Mouse (Mus musculus) midbrain, embryonic 16.5 days (tissue): ENCODE data around the gene Zbtb8b. TPM values are rescaled to one million over a fixed set of nuclear protein-coding genes. Genes with fewer than 3 reads are reported as not detected.

Experiments
- polyA plus RNA-seq: library from polyadenylated mRNA; unstranded; fragments of >200 nt; fragmentation: Nextera tagmentation; extraction: Ambion mirVana; gene quantifications from 2 replicates; pipeline ENCODE4 v1.2.1, GENCODE M21; 2015

The Zbtb8b gene
- polyA plus RNA-seq, 1 experiment from 2014 or later, result 19.1 TPM

Other genes with a start within 250 kb of the Zbtb8b start
- 6.7 and 8.2 TPM in 2 replicates for gene C77080, start 179.4 kb downstream of the Zbtb8b start, polyA plus RNA-seq
- gene Sync, start 153.2 kb downstream of the Zbtb8b start, polyA plus RNA-seq, result 0.63 and 0.85 TPM in 2 replicates
- gene Rbbp4, start 105.5 kb downstream of the Zbtb8b start, polyA plus RNA-seq, result 267 and 295 TPM in 2 replicates
- 15.1 and 17.7 TPM in 2 replicates for gene Zbtb8os, start 105.2 kb downstream of the Zbtb8b start, polyA plus RNA-seq
- gene Zbtb8a, start 62.7 kb downstream of the Zbtb8b start, polyA plus RNA-seq, result 23.2 and 23.4 TPM in 2 replicates
- 31.5 and 34.7 TPM in 2 replicates for gene Bsdc1, start 20.7 kb upstream of the Zbtb8b start, polyA plus RNA-seq
- gene Tssk3, start 50.2 kb upstream of the Zbtb8b start, polyA plus RNA-seq, result 1.2 TPM in 2 replicates
- 0.56 and 0.94 TPM in 2 replicates for gene Fam229a, start 50.3 kb upstream of the Zbtb8b start, polyA plus RNA-seq
- gene Marcksl1, start 72.7 kb upstream of the Zbtb8b start, polyA plus RNA-seq, result 1,543 and 1,683 TPM in 2 replicates
- gene Hdac1, start 101.9 kb upstream of the Zbtb8b start, polyA plus RNA-seq, result 74.7 and 83.2 TPM in 2 replicates
- 15.4 and 16.2 TPM in 2 replicates for gene Lck, start 132.8 kb upstream of the Zbtb8b start, polyA plus RNA-seq
- 0.26 TPM in 1 of 2 replicates, not detected in the other for gene Fam167b, start 137.7 kb upstream of the Zbtb8b start, polyA plus RNA-seq
- gene Eif3i, start 159.8 kb upstream of the Zbtb8b start, polyA plus RNA-seq, result 187 and 198 TPM in 2 replicates
- gene Tmem234, start 159.8 kb upstream of the Zbtb8b start, polyA plus RNA-seq, result 177 and 180 TPM in 2 replicates
- gene Dcdc2b, start 173.4 kb upstream of the Zbtb8b start, polyA plus RNA-seq, result 3.5 and 4.1 TPM in 2 replicates
- gene Iqcc, start 178.2 kb upstream of the Zbtb8b start, polyA plus RNA-seq, result 28.0 and 33.1 TPM in 2 replicates
- 172 and 183 TPM in 2 replicates for gene Ccdc28b, start 183.1 kb upstream of the Zbtb8b start, polyA plus RNA-seq
- 42.5 and 49.8 TPM in 2 replicates for gene Txlna, start 200.2 kb upstream of the Zbtb8b start, polyA plus RNA-seq
- gene Kpna6, start 231.9 kb upstream of the Zbtb8b start, polyA plus RNA-seq, result 18.6 and 19.3 TPM in 2 replicates